Mouse (Mus musculus) thymus, postnatal 10 days (tissue): Measurements from ENCODE around the gene Clasp1.
"Not testable (repeated sequence)": the region's sequence is repeated elsewhere in the genome, so short reads cannot be mapped to it uniquely, and the experiment has no call there.

ENCODE experiments used
- DNase-seq, 2 experiments: peaks; one replicate each; pipeline ENCODE4 v3.0.0; 2021; ENCODE audit warnings: low spot score in 2 of 2

The Clasp1 gene

DNA sequence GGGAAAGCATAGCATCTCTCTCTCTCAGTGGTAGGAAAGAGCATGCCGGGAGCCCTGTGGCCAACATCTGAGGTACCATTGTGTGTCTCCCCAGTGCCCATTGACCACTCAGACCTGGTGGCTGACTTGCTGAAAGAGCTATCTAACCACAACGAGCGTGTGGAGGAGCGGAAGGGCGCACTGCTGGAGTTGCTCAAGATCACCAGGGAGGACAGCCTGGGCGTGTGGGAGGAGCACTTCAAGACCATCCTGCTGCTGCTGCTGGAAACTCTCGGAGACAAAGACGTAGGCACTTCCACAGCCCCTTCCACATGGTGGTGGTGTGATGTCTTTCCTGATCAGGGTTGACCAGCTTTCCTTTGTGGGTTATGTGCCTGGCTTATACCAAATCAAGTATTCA is 192.3 kb downstream of the Clasp1 start:
- DNase-seq: no peak

DNA sequence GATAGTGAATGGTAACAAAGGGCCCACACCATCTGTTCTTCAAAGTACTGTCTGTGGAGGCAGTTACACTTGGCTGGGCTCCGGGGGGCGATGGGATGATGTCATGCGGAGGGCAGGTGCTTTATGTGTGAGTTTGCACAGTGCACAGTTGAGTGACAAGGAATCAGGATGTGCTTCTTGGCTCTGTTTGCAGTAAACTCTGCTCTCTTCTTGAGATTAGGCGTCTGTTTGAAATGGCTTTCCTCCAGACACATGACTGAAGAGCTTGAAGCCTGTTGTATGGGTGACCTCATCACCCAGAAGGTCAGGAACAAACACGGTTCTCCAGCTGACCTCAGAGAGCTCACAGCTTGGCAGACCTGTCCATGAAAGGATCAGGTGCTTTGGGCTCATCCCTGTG is 200.9 kb downstream of the Clasp1 start:
- DNase-seq: no peak

DNA sequence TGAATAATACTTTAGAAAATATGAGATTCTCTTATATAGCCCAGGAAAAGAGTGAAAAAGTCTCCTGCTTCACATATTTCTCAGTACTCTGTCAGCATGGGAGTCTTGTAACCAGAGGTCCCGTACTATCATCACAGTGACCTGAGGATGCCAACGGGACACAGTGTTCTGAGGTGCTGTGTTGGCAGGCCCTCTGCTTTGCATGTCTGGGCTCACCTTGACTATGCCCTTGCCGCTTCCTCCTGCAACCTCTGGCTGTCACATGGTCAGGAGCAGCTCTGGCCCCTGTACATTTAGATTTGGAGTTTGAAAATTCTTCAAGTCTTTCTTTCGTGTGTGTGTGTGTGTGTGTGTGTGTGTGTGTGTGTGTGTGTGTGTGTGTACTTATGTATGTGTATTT is 204.1 kb downstream of the Clasp1 start:
- no peak for DNase-seq

DNA sequence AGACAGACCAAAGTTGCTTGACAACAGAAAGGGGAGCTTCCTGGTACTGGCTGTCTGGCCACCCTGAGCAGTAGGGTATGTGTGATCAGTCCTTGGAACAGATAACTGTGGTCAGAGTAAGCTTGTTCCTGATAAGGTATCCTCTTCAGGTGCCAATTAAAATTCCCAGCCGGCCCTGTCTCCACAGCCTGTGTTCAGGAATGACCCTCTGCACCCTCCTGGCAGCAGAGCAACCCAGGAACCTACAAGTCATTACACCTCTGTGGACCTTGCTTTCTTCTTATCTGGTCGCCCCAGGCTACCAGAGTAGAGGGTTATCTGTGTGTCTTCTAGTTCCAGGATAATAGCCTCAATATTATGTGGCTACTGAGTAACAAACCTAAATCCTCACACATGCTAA is 206.5 kb downstream of the Clasp1 start:
- DNase-seq: no peak

DNA sequence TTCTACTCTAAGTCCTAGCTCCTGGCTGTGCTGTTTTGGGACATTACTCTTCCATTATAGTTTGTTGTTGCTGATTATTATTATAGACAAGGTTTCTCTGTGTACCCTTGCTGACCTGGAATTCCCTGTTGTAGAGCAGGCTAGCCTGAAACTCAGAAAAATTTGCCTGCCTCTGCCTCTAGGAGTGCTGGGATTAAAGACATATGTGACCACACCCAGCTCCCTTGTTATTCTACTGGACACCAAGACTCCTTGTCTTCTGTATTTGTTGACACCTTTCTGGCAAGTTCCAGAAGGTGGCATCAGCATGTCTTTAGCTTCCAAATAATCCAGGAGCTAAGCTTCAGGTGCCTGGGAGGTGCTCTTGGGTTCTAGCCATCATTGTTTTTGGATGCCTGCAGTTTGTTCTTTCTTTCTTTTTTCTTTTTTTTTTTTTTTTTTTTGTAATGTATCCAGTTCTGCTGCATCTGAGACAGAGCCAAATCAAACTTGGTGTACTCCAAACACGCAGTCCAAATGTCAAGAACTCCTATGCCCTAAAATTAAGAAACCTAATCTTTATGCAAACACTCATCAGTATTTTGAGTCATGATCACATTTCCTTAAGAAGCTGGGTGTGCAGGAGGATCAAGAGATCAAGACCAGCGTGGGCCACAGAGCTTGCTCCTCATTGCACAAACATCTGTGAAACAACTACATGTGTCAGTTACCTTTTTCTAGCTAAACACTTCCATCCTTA is 208.8 kb downstream of the Clasp1 start:
- no peak for DNase-seq

DNA sequence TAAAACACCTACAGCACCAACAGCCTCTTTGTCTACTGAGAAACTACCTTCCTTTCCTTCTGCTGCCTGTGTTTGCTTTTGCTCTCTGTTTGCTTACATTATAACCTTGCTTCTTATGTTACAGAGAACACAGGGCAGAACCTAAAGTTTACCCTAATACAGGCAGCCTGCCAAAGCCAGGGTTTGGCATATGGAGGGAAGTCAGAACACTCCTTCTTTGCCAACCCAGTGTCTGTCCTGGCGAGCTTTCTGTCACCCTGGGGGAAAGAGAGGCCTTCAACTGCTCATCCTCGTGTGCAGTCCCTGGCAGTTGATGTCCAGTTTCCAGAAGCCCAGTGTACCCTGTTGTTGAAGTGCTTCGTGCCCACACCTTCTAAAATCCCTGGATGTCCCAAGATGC is 209.5 kb downstream of the Clasp1 start:
- DNase-seq: no peak

DNA sequence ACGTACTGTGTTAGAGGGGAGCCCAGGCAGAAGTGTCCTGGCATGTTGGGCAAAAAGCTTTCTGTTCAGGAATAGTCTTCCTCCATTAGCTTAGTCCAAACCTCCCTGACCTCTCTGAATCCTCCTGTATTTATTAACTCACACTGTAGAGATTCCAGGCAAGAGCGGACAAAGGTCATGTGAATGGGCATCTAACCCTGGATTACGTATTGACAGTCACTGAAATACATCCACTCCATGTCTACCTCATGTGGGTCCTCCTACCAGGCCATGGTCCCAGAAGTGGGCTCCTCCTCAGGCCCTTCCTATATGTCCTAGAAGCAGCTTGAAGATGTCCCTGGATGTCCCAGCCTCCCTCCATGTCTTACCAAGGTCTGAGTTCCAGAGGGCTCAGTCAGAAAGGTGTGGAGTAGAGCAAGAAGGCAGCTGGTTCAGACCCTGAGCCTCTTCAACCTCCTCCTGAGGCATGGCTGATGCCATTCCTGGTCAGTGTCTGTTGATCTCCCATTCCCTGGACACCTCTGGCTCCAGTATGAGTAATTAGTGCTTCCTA is 224.8 kb downstream of the Clasp1 start:
- DNase-seq: no peak

DNA sequence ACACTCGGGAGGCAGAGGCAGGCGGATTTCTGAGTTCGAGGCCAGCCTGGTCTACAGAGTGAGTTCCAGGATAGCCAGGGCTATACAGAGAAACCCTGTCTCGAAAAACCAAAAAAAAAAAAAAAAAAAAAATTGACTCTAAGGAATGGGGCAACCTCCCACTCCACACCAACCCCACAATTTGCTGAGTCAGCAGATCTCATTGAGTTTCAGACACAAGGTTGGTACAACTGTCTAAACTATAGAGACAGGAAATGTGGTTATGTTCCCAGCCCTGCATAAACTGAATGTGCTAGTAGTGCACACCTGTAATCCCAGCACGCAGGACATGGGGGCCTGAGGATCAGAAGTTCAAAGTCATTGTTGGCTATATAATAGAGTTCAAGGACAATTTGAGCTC is 232.2 kb downstream of the Clasp1 start:
- DNase-seq: not testable (repeated sequence)

DNA sequence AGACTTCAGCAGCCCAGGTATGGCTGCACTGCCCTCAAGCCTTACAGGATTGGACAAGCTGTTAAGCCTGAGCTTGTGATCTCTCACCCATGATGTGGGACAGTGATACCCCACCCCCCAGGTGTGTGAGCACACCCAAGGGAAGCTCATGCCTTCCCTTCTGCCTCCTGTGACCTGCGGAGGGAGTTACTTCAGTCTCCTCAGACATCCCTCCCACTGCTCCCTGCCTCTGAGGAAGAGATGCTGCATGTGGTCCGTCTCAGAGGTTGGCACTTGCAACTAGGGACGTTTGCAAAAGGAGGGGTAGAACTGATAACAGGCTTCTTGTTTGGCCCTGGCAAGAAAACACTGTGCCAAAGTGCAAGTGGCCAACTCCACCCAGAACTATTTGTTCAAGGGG is 234.0 kb downstream of the Clasp1 start:
- no peak for DNase-seq

DNA sequence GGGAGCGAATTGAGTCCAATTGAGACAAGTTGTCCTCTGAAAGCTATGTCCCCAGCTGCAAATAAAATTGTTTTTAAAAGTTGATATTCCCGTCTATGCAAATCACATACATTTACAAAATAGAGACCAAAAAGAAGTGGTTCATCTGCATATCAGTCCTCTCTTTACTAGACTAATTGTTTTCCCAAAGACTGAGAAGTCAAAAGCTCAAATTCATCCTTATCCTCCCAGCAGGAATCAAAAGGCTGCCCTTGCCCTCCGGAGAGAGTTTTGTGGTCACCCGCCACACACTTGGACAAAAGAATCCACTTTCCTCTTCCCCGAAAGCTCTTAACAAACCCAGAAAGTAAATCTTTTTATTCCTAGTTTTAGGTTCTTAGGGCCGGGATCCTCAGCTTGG is 236.6 kb downstream of the Clasp1 start:
- no peak for DNase-seq

DNA sequence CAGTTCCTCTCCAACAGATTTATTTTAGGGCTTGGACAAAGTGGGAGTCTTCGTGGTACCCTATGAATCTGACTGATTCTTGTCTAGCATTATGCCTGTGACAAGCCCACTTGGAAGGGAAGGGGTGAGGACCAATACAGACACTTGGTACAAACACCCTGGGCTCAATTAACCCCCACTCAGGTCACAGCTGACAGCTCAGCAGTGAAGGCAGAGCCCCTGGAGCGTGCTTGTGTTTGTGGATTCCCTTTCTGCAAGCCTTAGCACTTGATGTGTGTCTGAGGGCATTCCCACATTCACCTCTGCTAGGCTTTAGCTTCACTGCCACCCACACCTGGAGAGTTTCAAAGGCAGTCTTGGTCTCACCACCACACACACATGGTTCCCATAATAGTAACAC is 237.1 kb downstream of the Clasp1 start:
- no peak for DNase-seq

DNA sequence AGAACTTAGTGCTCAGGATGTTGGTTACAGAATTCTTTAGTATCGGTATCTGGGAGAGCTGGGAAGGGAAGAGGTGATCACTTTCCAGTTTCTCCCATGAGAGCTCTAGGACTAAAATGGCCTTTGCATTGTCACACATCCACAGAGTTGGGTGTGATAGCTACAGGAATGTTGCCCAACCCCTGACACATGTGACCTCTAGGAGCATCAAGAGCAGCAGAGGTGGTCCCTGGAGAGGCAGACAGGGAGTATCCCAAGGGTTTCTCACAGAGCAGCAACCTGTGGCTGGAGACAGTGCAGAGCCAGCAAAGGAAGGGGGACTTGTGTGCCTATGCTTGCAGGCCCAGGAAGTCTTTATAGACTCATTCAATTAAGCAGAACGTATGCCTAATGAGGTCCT is 237.6 kb downstream of the Clasp1 start:
- DNase-seq: no peak

DNA sequence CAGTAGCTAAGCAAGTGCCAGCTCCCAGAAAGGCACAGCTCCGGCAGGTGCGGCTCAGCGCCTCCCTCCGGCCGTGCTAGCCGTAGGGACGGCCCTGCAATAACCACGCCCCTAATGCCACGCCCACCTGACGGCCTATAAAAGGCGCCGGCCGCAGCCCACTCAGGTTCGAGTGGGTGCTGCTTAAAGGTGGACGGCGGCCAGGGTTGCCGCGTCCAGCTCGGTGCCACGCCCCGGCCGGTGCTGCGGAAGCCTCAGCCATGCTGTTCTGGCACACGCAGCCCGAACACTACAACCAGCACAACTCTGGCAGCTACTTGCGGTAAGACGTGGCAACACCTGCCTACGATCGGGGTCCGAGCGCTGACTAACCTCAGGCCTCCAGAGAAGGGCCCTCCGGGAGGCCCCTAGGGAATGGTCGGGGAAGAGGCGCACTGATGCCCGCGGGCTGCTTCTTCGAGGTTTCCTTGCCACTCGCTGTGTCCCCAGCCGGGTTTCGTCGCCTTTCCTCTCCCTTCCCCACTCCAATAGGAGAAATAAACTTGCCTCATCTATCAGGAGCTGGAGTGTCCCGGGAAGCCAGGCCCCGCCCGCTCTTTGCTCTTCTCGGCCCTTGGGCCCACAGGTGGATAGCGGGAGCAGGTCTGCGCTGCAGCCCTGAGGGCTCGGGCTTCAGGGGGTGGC is 239.1 kb downstream of the Clasp1 start, which contains the start of gene Tfcp2l1:
Gene Tfcp2l1 (plus strand): TSS at position 165 of the 684 bp plus-strand sequence.
- no peak for DNase-seq

DNA sequence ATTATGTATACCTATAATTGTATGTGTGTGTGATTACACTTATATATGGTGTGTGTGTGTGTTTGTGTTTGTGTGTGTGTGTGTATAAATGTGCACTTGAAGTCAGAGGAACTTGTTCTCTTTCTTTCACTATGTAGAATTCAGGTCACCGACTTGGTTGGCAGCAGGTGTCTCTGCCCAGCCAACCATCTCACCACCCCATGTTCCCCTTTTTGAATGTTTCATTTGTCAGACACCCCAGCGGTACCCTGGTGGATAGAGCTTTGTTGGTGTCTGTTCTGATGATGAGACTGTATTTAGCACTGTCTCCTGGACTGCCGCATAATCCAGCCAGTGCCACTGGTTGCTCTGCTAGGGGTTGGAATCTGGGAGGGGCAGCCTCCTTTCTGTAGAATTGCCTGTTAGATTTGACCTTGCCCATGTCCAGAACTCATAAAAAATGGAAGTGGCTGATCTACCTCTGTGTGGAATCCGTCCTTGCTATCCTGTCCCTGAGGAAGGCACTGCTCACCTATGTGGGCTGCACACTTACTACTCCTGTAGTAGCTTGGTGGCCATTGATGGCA is 244.6 kb downstream of the Clasp1 start:
- no peak for DNase-seq

DNA sequence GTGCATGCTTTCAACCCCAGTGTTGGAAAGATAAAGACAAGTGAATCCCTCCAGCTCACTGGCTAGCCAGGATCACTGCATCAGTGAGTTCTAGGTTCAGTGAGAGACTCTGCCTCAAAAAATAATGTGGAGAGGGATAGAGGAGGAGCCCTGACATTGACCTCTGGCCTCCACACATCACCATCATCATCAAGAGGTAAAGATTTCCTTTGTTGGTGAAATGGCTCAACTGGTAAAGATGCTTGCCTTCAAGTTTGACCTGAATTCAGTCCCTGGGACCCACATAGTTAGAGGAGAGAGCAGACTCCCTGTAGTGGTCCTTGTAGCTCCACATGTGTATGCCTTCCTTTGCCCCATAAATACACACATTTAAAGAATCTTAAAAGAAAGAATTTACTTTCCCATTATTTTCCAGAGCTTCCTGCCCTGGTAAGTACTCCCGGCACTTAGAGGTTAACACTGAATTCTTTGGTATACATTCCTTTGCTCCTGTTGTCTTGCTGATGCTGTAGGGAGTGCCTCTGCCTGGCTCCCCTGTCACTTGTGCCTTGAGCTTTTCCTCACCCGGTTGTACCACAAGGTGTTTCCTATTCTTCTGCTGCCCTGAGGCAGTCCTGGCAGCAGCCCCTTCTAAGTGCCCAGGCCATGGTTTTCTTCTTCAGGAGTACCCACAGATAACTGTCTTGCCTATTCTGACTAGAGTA is 253.6 kb downstream of the Clasp1 start:
- DNase-seq: no peak

DNA sequence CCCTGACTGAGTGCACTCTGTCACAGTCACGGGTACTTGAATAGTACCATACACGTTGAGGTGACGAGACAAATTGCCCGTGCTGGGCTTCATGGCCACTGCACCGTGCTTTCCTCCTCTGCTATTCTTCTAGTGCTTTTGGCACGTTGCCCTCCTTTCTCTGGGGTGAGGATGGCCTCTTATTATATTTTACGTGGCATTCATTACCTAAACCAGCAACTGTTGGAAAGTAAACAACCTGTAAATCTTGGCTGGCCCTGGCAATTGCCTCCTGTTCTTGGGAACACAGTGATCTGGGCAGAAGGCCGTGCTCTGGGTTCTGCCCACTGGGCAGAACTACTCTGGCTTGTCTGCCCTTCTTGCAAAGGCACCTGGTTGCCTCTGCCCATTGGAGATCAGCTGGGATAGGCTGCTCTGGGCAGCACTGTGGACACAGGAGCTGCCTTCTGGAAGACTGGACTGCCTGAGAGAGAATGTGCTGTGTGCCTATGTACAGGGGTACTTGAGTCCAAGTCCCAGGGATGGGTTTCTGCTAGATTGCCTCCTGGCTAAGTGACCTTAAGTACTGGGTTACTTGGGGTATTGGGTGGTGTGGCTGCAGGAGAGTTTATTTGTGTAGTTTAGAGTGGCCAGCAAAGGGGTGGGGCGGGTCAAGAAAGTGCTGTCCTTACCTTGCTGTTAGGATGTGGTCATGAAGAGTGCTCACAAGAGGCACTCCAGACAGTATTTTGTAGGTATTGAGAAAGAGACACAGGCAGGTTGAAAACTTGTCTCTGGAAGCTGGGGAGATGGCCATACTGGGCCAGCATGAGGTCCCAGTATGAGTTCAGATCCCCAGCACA is 254.5 kb downstream of the Clasp1 start:
- no peak for DNase-seq

DNA sequence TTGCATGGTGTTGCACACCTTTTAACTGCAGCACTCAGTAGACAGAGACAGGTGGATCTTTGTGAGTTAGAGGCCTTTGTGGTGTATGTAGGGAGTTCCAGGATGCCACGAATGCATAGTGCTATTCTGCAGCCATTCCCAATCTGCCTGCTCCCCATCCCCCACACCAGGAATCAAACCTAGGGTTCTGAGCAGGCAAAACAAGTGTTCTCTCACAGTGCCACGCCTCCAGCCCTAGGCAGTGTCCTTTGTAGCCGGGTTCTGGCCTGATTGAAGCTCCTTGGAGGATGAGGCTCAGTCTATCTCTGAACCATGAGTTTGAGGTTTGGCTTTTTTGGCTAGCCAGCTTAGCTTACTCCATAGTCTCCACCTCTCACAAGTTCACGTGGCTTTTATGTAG is 256.8 kb downstream of the Clasp1 start:
- no peak for DNase-seq

DNA sequence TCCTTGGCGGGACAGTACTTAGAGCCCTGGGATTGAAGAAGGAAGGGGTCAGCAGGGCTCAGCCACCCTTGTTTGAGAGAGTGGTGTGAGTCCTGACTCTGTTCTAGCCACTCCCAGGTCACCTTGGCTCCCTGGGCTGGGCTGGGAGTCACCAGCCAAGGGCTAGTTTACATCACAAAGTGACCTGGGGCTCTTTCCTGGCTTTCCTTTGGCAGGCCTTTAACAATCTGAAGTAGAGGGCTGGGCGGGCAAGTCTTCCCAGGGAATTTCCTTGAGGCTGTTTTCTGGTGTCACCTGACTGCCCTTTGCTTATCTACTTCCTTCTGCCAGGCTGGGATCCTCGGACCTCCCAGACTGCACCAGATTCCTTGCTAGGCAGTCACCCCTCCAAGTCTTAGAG is 259.2 kb downstream of the Clasp1 start:
- DNase-seq: no peak

DNA sequence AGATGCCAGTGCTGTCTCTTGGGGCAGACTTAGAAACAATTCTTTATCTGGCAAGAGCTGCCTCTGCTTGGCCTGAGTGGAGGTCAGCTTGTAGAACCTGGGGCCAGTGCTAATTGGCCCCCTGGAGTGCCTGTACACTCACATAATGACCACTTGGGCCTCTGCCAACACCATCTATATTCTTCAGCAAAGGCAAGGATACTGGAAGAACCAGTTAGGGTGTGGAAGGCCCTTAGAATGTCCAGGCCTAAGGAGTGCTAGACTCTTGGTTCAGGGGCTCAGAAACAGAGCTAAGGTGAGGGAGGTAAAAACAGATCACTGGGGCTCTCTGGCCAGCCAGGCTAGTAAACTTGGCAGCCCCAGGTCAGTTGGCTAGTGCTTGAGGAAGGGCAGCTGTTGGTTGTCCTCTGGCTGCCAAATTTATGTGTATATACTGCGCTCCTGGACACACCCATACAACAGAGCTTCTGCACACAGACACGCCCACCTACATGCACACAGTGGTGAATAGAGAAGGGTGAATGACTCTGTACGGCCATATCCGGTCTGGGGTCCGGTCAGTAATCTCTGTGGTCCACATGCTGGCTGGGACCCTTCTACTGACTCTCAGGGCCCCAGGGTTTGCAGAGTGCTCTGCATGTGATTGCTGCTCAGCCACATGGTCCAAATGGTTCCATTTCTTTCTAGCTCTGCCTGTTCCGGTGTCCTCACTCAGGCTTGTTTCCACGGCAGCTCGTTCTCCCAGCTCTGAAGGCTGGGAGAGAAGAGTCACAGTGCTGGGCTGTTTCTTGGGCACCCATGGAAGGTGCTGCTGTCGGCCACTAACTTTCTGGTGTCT is 261.3 kb downstream of the Clasp1 start:
- no peak for DNase-seq

DNA sequence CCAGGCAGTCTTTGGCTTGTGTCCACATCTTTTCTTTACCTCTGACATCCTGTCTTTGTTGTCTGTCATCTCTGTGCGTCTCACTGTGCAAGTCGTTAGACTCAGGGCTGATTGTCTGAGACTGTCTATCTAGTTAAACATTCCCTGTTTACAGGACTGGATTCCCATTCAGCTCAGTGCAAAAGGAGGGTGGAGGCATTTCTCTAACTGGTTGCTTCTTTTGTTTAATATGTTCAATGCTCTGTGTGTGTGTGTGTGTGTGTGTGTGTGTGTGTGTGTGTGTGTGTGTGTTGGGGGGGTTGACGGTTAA is 261.9 kb downstream of the Clasp1 start:
- no peak for DNase-seq

DNA sequence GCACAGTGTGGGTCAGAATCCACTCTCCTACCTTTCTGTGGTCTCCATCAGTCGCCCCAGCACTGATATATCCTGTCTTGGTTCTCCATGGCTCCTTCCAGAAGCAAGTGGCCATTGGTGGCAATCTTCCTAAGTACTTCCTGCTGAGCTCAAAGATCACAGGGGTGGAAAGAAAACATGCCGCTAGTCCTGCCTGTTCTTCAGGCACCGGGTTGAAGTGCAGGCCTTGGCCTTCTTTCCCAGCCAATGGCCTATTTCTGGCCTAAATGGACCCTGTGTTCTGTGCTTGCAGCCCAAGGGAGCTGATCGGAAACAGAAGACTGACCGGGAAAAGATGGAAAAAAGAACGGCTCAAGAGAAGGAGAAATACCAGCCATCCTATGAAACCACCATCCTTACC is 269.9 kb downstream of the Clasp1 start:
- DNase-seq: no peak
